In genomic region chr5:146376601-146377000, GRCm38 (mm10) we compare ENCODE assay signal across 10 mouse cellular contexts. TPM values are rescaled to one million over a fixed set of nuclear protein-coding genes. Genes with fewer than 3 reads are reported as not detected.
A peak's percentile ranks its signal among the peaks of the same experiment; 100 is the strongest.
DNase-seq lines count a peak whose midpoint lies in the region; ATAC-seq and TF ChIP-seq lines count a peak whose summit lies in the region.
"Had no signal": no experiment of that assay in that cellular context is flagged by ENCODE, and none has a peak within 500 bp of the region (broad histone marks: within the 10 kb centered on the region; RNA-seq: fewer than 3 reads in every experiment).

No protein-coding gene starts in this region.

- no peak overlapping the region for H3K9ac ChIP-seq in hindbrain, embryonic 12.5 days

- WGBS in embryonic facial prominence, embryonic 10.5 days = 85% methylated on average over 4 of the region's 4 CpGs
- WGBS in hindbrain, embryonic 12.5 days = 85% methylated on average over 4 of the region's 4 CpGs

- no peaks in the 10 kb centered on the region for H3K27me3 ChIP-seq in embryonic facial prominence, embryonic 10.5 days (replicated peaks; ENCODE audit: low read depth, poor library complexity, severe bottlenecking)
- no peaks in the 10 kb centered on the region for H3K27me3 ChIP-seq in hindbrain, embryonic 12.5 days

- peak; percentile 85 for TF ChIP-seq CTCF in layer of hippocampus, adult 2 months (conservative IDR thresholded peaks at IDR 0.05)

- H3K9me3 ChIP-seq in embryonic facial prominence, embryonic 10.5 days = peaks cover 7% of the 10 kb centered on the region
- H3K9me3 ChIP-seq in hindbrain, embryonic 12.5 days (replicated peaks) = no peaks in the 10 kb centered on the region

- no peak overlapping the region for H3K27ac ChIP-seq in layer of hippocampus, adult 2 months
- no peak overlapping the region for H3K27ac ChIP-seq in embryonic facial prominence, embryonic 10.5 days (replicated peaks)
- H3K27ac ChIP-seq in hindbrain, embryonic 12.5 days = no peak overlapping the region

- no peaks in the 10 kb centered on the region for H3K4me1 ChIP-seq in embryonic facial prominence, embryonic 10.5 days
- no peaks in the 10 kb centered on the region for H3K4me1 ChIP-seq in hindbrain, embryonic 12.5 days

- ATAC-seq in monocyte, adult 5-6 weeks (replicated peaks; ENCODE audit: insufficient number of reproducible peaks, low FRiP score, low TSS enrichment, poor library complexity, severe bottlenecking) = no peak
- ATAC-seq in hindbrain, embryonic 12.5 days (ENCODE audit: low FRiP score) = no peak

- DNase-seq in adrenal gland, postnatal 14 days = peak; percentile 19
- no peak for DNase-seq in adrenal gland, postnatal 4 days (ENCODE audit: low spot score in 2 of 2)
- DNase-seq in layer of hippocampus, adult 2 months (ENCODE audit: low spot score in 2 of 2) = no peak
- DNase-seq in layer of hippocampus, adult 9-11 months = no peak
- peak; percentile 12 to 15 for DNase-seq in B cell, adult 2 months
- peak; percentile 13 for DNase-seq in embryonic facial prominence, embryonic 10.5 days (ENCODE audit: low spot score)

- H3K4me2 ChIP-seq in hindbrain, embryonic 12.5 days (replicated peaks) = no peak overlapping the region
- H3K4me2 ChIP-seq: midbrain, embryonic 11.5 days had no signal

- H3K36me3 ChIP-seq in embryonic facial prominence, embryonic 10.5 days (replicated peaks) = no peaks in the 10 kb centered on the region
- H3K36me3 ChIP-seq in hindbrain, embryonic 12.5 days = no peaks in the 10 kb centered on the region

- H3K4me3 ChIP-seq in layer of hippocampus, adult 2 months = no peak overlapping the region
- no peak overlapping the region for H3K4me3 ChIP-seq in embryonic facial prominence, embryonic 10.5 days
- no peak overlapping the region for H3K4me3 ChIP-seq in hindbrain, embryonic 12.5 days

RNA-seq across cellular contexts. Expression of gene Wasf3, which starts 8.2 kb away (rescaled TPM):
- 19.2 and 21.2 TPM in 2 replicates for total RNA-seq in adrenal gland, postnatal 14 days (2021)
- 10 to 100 TPM; 21.5 TPM for total RNA-seq in adrenal gland, postnatal 4 days (2021)
- 100 to 1,000 TPM; 103 to 107 TPM for total RNA-seq in layer of hippocampus, adult 2 months (2021)
- 7.7 and 8.7 TPM in 2 replicates for polyA plus RNA-seq in embryonic facial prominence, embryonic 10.5 days (2016; fragmentation: Nextera tagmentation; extraction: Ambion mirVana)
- not detected in 3 replicates for total RNA-seq in monocyte, adult 5-6 weeks (2017)
- polyA plus RNA-seq in hindbrain, embryonic 12.5 days (2016; fragmentation: Nextera tagmentation; extraction: Ambion mirVana) = 10.0 TPM in 2 replicates
- polyA plus RNA-seq: C2C12 had no signal

Comparison
In these comparisons a context has a peak if more than half of its experiments do, and no peak if none do; other contexts are left out.
1. DNase-seq: peak in adrenal gland, postnatal 14 days (single experiment), B cell, adult 2 months (2 of 2) and embryonic facial prominence, embryonic 10.5 days (single experiment); none in adrenal gland, postnatal 4 days (0 of 2), layer of hippocampus, adult 2 months (0 of 2) and layer of hippocampus, adult 9-11 months (single experiment).
2. RNA of gene Wasf3, which starts 8.2 kb away (total RNA-seq): 103 to 107 TPM in layer of hippocampus, adult 2 months, 21.5 TPM in adrenal gland, postnatal 4 days and 19.2 to 21.2 TPM in adrenal gland, postnatal 14 days; not detected in monocyte, adult 5-6 weeks; every median in the first group is over 10 times any median in the second.